Mouse (Mus musculus): ENCODE data around the gene Rc3h1.

GRCm38 (mm10) chr1:160861142-160861541 is 45.1 kb upstream of the Rc3h1 start:
- TF ChIP-seq EP300 (IDR thresholded peaks at IDR 0.05; ENCODE audit: low read depth) = no peak
- no peak for TF ChIP-seq CTCF (IDR thresholded peaks at IDR 0.05; ENCODE audit: low read depth)
